Mouse (Mus musculus) midbrain, embryonic 11.5 days (tissue): ENCODE data around the gene Slc35e3. TPM values are rescaled to one million over a fixed set of nuclear protein-coding genes. Genes with fewer than 3 reads are reported as not detected.

Experiments
- ATAC-seq: fragments of 200-750 bp; cut with Nextera tagmentation; 2 replicates; pipeline ENCODE4 v1.8.0; 2017; ENCODE audit warnings: moderate TSS enrichment, moderate library complexity; ENCODE audit not compliant: low FRiP score
- DNase-seq: peaks from one replicate; pipeline ENCODE4 v3.0.0; 2015; ENCODE audit warnings: low spot score; ENCODE audit errors: missing footprints
- H3K27ac ChIP-seq: fragments of 300-500 bp; sonication (generic); 2 replicates; pipeline ENCODE4 v1.5.1; 2014; ENCODE audit warnings: low read depth, low read length
- H3K27me3 ChIP-seq: fragments of 300-500 bp; sonication (generic); 2 replicates; pipeline ENCODE4 v1.6.1; 2014; ENCODE audit warnings: mild to moderate bottlenecking, low read length, moderate library complexity, mixed read lengths; ENCODE audit not compliant: control insufficient read depth, insufficient read depth
- H3K36me3 ChIP-seq: fragments of 300-500 bp; sonication (generic); 2 replicates; pipeline ENCODE4 v1.6.1; 2014; ENCODE audit warnings: mild to moderate bottlenecking, low read length, moderate library complexity, mixed read lengths; ENCODE audit not compliant: control insufficient read depth, insufficient read depth
- H3K4me1 ChIP-seq: fragments of 300-500 bp; sonication (generic); 2 replicates; pipeline ENCODE4 v1.6.1; 2014; ENCODE audit warnings: low read length; ENCODE audit not compliant: control insufficient read depth, insufficient read depth
- H3K4me2 ChIP-seq: fragments of 300-500 bp; sonication (generic); 2 replicates; pipeline ENCODE4 v1.6.1; 2014; ENCODE audit warnings: mild to moderate bottlenecking, moderate library complexity
- H3K4me3 ChIP-seq: fragments of 300-500 bp; sonication (generic); 2 replicates; pipeline ENCODE4 v1.5.1; 2014; ENCODE audit warnings: low read depth, low read length
- H3K9ac ChIP-seq: fragments of 300-500 bp; sonication (generic); 2 replicates; pipeline ENCODE4 v1.6.1; 2014; ENCODE audit warnings: low read length
- H3K9me3 ChIP-seq: fragments of 300-500 bp; sonication (generic); 2 replicates; pipeline ENCODE4 v1.6.1; 2016; ENCODE audit warnings: low read length; ENCODE audit not compliant: control insufficient read depth
- WGBS: fragments of 180-500 bp; shearing (Covaris S2); extraction: QIAGEN DNeasy Blood & Tissue Kit; methylation state at CpG from one replicate; pipeline ENCODE4 v1.1.7; 2014; 5-methylcytosine and 5-hydroxymethylcytosine counted together
- polyA plus RNA-seq: library from polyadenylated mRNA; unstranded; fragments of >200 nt; fragmentation: Nextera tagmentation; extraction: Ambion mirVana; gene quantifications from 2 replicates; pipeline ENCODE4 v1.2.1, GENCODE M21; 2014

Slc35e3 gene
- polyA plus RNA-seq, 1 experiment from 2014 or later, result 21.4 TPM

DNA sequence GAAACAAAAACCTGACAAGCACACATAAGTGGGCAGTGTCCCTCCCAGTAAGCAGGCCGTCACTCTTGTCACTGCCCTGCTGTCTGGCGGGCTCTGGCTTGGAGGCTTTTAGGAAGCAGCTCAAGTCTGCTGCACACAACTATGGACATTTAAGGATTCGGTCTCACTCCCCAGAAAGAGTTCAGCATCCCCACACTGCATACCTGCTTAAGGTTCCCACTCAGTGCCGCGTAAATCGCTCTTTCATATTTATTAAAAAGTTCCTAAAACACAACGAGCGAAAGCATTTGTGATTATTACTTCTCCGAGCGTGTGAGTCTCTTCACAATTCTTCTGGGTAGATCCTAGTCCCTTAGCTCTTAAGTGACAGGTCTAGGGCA lies 25.0 kb upstream of the Slc35e3 start:
- no peak overlapping the region for H3K4me3 ChIP-seq
- H3K27ac ChIP-seq, result no peak overlapping the region
- DNase-seq (no peak), ATAC-seq (no peak)
- peaks cover 37% of the 10 kb centered on the region for H3K36me3 ChIP-seq
- H3K27me3 ChIP-seq, result no peaks in the 10 kb centered on the region
- no peak overlapping the region for H3K4me2 ChIP-seq
- no peaks in the 10 kb centered on the region for H3K4me1 ChIP-seq
- no peaks in the 10 kb centered on the region for H3K9me3 ChIP-seq
- WGBS, result 94% methylated on average over 10 of the region's 10 CpGs
- H3K9ac ChIP-seq, result no peak overlapping the region

DNA sequence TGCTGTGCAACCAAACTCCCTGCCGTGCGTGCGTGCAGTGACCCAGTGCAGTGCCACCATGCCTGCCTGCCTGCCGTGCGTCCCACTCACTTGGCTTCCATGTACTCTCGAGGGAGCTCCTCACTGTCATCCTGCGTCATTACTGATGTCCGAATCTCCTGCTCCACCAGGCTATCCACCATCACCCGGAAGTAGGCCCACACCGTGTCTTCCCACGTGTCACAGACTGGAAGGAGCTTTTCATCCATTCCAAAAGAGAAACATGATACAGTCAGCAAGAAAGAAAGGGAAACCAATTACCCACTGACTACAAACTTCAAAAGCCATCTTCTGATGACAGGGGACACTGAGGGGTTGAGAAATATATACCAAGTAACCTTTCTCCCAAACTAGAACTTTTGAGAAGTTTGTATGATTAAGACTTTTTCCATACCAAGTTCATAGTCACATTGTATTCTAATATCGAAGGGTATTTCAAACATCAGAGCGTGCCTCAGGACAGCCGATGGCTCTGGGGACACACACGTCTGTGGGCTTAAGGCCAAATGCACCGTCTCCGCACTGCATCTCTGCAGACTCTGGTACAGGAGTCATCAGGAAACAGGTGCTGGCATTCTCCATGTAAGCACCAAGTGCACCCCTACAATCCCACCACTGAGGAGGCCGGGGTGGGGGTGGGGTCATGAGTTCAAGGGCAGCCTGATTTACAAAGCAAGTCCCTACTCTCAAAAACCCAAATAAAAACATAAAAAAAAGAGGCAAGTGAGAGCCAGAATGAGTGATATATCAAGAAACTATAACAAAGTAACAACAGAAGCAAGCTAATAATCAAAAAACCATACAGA lies 24.3 kb upstream of the Slc35e3 start:
- Histone ChIP-seq H3K27ac (no peak overlapping the region), H3K9ac (no peak overlapping the region), H3K4me3 (no peak overlapping the region), H3K27me3 (no peaks in the 10 kb centered on the region), H3K4me2 (no peak overlapping the region), H3K36me3 (peaks cover 35% of the 10 kb centered on the region; the same call in 1 of the 2 replicates), H3K9me3 (no peaks in the 10 kb centered on the region), H3K4me1 (no peaks in the 10 kb centered on the region)
- no peak for ATAC-seq
- peak; percentile 80 for DNase-seq
- WGBS, result 93% methylated on average over 18 of the region's 18 CpGs

DNA sequence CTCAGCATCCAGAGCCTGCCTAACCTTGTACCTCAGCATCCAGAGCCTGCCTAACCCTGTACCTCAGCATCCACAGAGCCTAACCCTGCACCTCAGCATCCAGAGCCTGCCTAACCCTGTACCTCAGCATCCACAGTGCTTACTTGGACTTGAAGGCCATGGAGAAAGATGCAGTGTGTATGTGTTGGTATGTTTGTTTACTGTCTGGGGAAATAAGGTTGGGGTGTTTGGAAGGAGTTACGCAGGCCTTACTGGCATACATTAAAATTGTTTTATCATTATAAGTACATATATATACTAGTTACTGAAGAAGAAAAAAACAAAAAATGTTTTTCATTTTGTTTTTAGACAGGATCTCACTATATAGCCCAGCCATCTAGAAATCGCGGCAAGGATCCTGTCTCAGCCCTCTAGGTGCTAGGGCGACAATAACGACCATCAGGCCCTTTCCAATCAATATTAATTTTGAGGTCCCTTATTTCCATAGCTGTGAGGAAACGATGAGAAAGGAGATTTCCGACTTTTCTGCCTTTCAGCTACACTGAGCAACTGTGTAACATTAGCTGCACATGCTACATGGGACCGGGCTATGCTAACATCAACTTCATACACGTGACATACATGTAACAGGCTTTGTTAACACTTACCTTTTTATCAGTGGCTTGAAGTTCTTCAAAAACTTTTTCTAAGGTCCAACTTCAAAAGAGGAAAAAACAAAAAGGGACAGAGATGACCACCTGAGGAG lies 23.5 kb upstream of the Slc35e3 start:
- Histone ChIP-seq H3K9ac (no peak overlapping the region), H3K27ac (no peak overlapping the region), H3K36me3 (peaks cover 32% of the 10 kb centered on the region; the same call in 1 of the 2 replicates), H3K4me2 (no peak overlapping the region), H3K27me3 (no peaks in the 10 kb centered on the region), H3K4me1 (no peaks in the 10 kb centered on the region), H3K4me3 (no peak overlapping the region), H3K9me3 (no peaks in the 10 kb centered on the region)
- DNase-seq (peak; percentile 56), ATAC-seq (no peak)
- WGBS, result 94% methylated on average over 9 of the region's 9 CpGs

DNA sequence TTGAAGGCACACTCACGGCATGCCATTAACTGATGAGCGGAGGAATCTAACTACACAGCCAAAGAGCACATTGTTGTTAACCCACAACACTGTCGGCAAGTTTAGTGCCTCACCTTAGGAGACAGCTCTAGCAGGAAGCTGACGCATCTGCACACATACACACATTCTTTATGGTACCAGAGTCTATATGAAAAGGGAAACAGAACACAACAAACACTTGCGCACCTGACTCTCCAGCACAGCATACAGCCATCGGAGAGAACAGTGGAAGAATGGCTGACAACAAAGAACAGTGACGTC lies 21.9 kb upstream of the Slc35e3 start:
- ATAC-seq (no peak), DNase-seq (peak; percentile 79)
- no peak overlapping the region for H3K4me3 ChIP-seq
- peaks cover 28% of the 10 kb centered on the region; the same call in 1 of the 2 replicates for H3K36me3 ChIP-seq
- H3K27ac ChIP-seq, result no peak overlapping the region
- H3K9ac ChIP-seq, result no peak overlapping the region
- H3K4me2 ChIP-seq, result no peak overlapping the region
- WGBS, result 89% methylated on average over 7 of the region's 7 CpGs
- H3K4me1 ChIP-seq, result no peaks in the 10 kb centered on the region
- H3K9me3 ChIP-seq, result no peaks in the 10 kb centered on the region
- H3K27me3 ChIP-seq, result no peaks in the 10 kb centered on the region

DNA sequence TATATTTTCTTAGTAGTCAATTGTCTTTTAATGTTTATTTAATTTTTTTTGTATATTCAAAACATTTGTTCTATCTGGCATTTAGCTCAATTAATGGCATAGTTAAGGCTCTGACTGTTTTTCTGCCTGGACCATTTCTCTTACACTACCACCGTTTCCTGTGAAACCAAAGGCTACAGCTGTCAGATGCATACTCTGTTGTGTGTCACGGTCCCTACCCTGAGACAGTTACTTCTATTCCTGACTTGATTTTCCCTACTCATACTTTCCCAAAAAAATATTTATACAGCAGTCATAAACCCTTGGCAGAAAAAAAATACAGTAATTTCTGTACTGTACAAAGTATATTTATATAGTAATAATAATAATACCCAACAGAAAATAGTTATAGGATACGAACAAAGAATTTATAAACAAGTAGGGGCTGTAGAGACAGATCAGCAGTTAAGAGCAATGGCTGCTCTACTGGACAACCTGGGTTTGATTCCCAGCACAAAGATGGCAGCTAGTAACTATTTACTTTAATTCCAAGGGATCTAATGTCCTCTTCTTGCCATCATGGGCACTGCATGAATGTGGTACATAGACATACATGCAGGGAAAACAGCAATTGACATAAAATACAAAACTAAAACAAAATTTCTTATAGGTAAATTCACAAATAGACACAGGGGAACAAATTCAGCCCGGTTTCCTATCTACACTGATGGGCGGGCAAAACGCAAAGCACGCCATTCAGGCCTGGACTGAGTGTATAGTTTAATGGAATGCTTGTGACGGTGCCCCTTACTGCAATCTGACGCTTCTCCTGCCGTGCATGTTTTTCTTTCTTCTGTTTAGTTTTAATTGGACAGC lies 21.3 kb upstream of the Slc35e3 start:
- DNase-seq (peak; percentile 44), ATAC-seq (no peak)
- no peak overlapping the region for H3K9ac ChIP-seq
- H3K36me3 ChIP-seq, result peaks cover 24% of the 10 kb centered on the region; the same call in 1 of the 2 replicates
- no peaks in the 10 kb centered on the region for H3K27me3 ChIP-seq
- no peaks in the 10 kb centered on the region for H3K4me1 ChIP-seq
- no peak overlapping the region for H3K27ac ChIP-seq
- H3K4me3 ChIP-seq, result no peak overlapping the region
- 91% methylated on average over 10 of the region's 10 CpGs for WGBS
- H3K9me3 ChIP-seq, result no peaks in the 10 kb centered on the region
- H3K4me2 ChIP-seq, result no peak overlapping the region

DNA sequence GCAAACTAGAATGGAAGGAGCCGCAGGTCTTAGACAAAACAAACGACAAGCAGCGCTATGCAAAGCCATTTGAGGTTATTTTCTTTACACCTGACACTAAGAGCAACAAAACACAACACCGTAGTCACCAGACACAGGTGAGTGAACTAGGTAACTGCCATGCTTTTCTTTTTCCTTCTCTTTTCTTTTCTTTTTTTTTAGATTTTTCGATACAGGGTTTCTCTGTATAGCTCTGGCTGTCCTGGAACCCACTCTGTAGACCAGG lies 20.7 kb upstream of the Slc35e3 start:
- H3K9ac ChIP-seq, result no peak overlapping the region
- no peak overlapping the region for H3K4me3 ChIP-seq
- H3K36me3 ChIP-seq, result peaks cover 27% of the 10 kb centered on the region; the same call in 1 of the 2 replicates
- H3K27me3 ChIP-seq, result no peaks in the 10 kb centered on the region
- 95% methylated on average over 5 of the region's 5 CpGs for WGBS
- no peaks in the 10 kb centered on the region for H3K4me1 ChIP-seq
- H3K9me3 ChIP-seq, result no peaks in the 10 kb centered on the region
- ATAC-seq (no peak), DNase-seq (no peak)
- no peak overlapping the region for H3K4me2 ChIP-seq
- no peak overlapping the region for H3K27ac ChIP-seq

DNA sequence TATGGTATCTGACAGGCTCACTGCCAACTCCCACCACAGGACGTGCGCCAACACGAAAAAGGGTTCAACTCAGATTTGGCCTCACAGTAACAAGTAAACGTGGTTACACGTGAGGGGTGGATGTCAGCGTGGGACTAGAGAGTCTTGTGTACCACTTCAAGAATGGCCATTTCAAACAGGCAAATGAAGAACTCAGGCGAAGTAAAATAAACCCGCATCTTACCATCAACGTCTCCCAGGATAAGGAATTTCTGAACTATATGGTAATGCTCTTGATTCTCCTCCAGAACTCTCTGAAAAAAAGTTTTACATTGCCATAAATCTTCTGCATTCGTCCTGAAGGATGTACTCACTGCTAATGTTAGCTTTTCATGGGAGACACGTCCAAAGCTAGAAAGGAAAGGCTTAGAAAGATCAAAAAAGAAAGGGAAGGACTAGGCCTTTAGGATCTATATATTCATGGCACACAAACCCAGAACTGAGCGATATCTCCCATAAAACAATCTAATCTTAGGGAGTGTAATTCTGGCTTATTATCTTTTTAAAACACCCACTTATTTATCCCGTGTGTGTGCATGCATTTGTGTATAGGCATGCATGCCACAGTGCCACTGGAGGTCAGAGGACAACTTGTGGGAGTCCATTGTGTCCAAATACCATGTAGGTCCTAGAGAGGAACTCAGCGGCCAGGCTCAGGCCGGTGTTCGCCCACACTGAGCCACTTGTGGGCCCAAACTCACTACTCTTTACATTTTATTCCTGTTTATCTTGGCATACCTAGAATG lies 20.1 kb upstream of the Slc35e3 start:
- WGBS, result 94% methylated on average over 16 of the region's 16 CpGs

DNA sequence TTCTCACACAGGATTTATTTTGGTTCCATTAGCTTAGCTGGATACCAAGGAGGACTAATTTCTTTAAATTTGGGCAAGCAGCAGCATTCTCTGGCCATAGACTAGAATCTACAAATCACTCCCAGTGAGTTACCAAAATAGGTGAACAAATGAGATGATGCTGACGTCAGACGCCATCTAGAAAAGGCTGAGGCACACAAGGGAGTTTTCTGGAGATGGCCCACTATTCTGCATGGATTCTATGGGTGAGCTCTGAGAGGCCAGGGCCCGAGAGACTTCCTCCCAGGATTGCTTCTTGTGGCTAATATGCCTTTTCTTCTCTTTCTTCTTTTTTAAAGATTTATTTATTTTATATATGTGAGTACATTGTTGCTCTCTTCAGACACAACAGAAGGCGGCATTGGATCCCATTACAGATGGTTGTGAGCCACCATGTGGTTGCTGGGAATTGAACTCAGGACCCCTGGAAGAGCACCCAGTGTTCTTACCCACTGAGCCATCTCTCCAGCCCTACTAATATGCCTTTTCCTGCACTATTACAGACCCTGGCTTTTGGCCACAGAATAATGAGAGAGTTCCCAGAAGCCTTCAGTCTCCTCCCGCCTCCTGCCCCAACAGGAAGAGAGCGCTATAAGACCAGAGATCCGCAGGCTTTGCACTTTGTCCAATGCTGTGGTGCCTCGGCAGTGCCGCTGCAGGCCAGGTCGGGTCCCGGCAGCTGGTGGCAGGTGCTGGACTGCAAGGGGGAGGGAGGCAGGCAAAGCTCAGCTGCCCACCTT lies 19.1 kb upstream of the Slc35e3 start:
- Histone ChIP-seq H3K9ac (no peak overlapping the region), H3K4me3 (no peak overlapping the region), H3K4me1 (no peaks in the 10 kb centered on the region), H3K27me3 (no peaks in the 10 kb centered on the region), H3K27ac (no peak overlapping the region), H3K36me3 (peaks cover 36% of the 10 kb centered on the region; the same call in 1 of the 2 replicates), H3K9me3 (no peaks in the 10 kb centered on the region), H3K4me2 (no peak overlapping the region)
- DNase-seq (peak; percentile 67), ATAC-seq (no peak)
- WGBS, result 95% methylated on average over 11 of the region's 11 CpGs

More for the DNA sequence above, 20.1 kb upstream of the Slc35e3 start:
- Histone ChIP-seq H3K27me3 (no peaks in the 10 kb centered on the region), H3K27ac (no peak overlapping the region), H3K9ac (no peak overlapping the region), H3K4me2 (no peak overlapping the region), H3K4me1 (no peaks in the 10 kb centered on the region), H3K9me3 (no peaks in the 10 kb centered on the region), H3K4me3 (no peak overlapping the region), H3K36me3 (peaks cover 32% of the 10 kb centered on the region; the same call in 1 of the 2 replicates)
- DNase-seq (no peak), ATAC-seq (no peak)
